Mouse (Mus musculus): ENCODE results near the gene Upf1. TPM values are rescaled to one million over a fixed set of nuclear protein-coding genes. Genes with fewer than 3 reads are reported as not detected.

The Upf1 gene
- total RNA-seq (2021) = 10 to 100 TPM; 52.5 to 56.1 TPM
- long read RNA-seq, experiment 1, full-length matches to known transcripts = 25 of 37 reads
- long read RNA-seq, experiment 1, partial matches to known transcripts = 9 of 37 reads
- long read RNA-seq, experiment 1, other reads (novel, unspliced or antisense) = 3 of 37 reads
- long read RNA-seq, experiment 2, full-length matches to known transcripts = 34 of 70 reads
- long read RNA-seq, experiment 2, partial matches to known transcripts = 24 of 70 reads
- long read RNA-seq, experiment 2, other reads (novel, unspliced or antisense) = 12 of 70 reads

DNA sequence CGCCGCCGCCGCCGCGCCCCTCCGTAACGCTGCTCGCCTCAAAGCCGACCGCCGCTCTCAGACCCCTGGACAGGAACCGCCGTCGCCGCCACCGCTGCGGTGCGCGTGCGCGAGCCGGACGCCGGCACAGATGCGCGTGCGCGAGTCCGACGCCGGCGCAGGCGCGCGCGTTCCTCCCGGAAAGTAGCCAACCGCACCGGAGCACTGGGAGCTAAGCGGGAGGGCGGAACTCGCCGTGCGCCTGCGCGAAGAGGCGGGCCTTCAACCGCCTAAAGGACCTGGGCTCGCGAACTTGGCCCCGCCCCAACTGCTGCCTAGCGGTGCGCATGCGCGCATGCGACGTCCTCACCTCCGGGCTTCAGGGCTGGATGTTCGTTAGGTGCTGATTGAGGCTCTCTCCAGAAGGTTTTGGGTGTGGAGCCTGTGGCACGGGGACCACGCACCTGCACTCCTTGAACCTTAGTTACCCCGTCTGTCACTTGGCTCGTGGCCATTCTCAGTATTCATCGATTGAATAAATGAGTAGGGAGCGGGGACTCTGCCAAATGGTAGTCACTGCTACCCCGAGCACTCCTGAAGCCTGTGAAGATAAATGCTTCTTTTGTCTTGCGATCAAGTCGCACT is at the start of gene Upf1:
Upf1 (minus strand) TSS at position 85 of the 624 bp plus-strand sequence.
- DNase-seq (ENCODE audit: low spot score in 2 of 2) = peak; percentile 99 to 100

DNA sequence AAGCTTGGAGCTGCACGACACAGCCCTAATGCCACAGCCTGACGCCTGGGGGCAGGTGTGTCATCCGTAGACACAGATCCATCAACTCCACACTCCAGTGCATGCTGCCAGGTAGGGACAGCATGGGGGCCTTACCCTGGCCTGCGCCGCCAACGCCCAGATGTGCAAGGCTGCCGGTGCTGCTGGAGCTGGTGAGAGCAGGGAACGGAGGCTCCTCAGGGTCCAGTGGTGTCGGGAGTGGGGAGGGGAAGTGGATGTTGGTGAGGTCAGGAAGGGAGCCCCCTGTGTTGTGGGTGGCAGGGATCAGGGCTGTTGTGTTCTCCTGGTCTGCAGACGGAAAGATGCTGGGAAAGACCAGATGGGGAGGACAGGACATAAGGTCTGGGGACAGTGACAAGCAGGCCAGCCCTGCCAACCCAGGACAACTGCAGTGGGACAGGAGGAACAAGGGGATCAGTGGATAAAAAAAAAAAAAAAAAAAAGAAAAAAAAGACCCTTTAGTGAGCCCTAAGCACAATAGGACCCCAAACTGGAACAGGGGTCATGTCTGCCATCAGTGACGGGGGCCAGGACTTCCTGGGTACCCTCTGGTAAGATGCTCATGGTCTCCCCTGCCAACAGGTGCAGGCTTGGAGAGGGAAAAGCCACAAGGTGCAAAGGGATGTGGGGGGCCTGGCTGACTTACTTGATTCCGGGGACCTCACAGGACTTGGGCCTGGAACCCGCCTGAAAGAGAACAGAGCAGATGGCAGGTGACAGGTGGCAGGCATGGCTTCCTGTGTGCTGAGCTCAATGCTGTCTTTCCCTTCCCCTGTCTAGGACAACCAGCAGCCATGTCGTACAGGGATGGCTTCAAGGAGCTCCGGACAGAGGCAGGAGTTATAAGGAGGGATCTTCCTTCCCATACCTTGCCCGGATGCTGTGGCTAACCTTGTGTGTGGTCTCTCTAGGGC is 44.8 kb upstream of the Upf1 start:
- no peak for DNase-seq (ENCODE audit: low spot score in 2 of 2)

GRCm38 (mm10) chr8:70396184-70396583 is 43.1 kb upstream of the Upf1 start:
- DNase-seq (ENCODE audit: low spot score in 2 of 2) = no peak

GRCm38 (mm10) chr8:70395649-70396048 is 42.6 kb upstream of the Upf1 start:
- DNase-seq (ENCODE audit: low spot score in 2 of 2) = no peak

GRCm38 (mm10) chr8:70394269-70394998 is 41.4 kb upstream of the Upf1 start:
- no peak for DNase-seq (ENCODE audit: low spot score in 2 of 2)

- DNase-seq (ENCODE audit: low spot score in 2 of 2) = no peak
Measured at GRCm38 (mm10) chr8:70393087-70393486, 40.0 kb upstream of the Upf1 start.

GRCm38 (mm10) chr8:70389678-70390077 is 36.6 kb upstream of the Upf1 start:
- no peak for DNase-seq (ENCODE audit: low spot score in 2 of 2)

- peak in 1 of 2 experiments; percentile 52 for DNase-seq (ENCODE audit: low spot score in 2 of 2)
Measured at GRCm38 (mm10) chr8:70383287-70383686, 30.2 kb upstream of the Upf1 start.

GRCm38 (mm10) chr8:70380069-70380468 is 27.0 kb upstream of the Upf1 start:
- DNase-seq (ENCODE audit: low spot score in 2 of 2) = no peak

- DNase-seq (ENCODE audit: low spot score in 2 of 2) = no peak
Measured at GRCm38 (mm10) chr8:70377049-70377448, 24.0 kb upstream of the Upf1 start.

DNA sequence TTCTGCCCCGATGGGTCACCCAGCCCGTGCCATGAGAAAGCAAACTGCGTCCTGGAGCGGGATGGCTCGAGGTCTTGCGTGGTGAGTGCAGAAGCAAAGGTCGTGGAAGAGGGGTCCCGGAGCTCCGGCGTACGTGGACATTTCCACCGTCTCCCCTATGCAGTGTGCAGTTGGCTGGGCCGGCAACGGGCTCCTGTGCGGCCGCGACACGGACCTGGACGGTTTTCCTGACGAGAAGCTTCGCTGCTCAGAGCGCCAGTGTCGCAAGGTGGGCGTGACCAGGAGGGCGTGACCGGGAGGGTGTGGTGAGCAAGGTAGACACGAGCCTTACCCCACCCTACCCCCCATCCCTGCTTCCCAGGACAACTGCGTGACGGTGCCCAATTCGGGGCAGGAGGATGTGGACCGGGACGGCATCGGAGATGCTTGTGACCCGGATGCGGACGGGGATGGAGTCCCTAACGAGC is 23.2 kb upstream of the Upf1 start:
- DNase-seq (ENCODE audit: low spot score in 2 of 2) = no peak

- DNase-seq (ENCODE audit: low spot score in 2 of 2) = no peak
Measured at GRCm38 (mm10) chr8:70375212-70375859, 22.3 kb upstream of the Upf1 start.

DNA sequence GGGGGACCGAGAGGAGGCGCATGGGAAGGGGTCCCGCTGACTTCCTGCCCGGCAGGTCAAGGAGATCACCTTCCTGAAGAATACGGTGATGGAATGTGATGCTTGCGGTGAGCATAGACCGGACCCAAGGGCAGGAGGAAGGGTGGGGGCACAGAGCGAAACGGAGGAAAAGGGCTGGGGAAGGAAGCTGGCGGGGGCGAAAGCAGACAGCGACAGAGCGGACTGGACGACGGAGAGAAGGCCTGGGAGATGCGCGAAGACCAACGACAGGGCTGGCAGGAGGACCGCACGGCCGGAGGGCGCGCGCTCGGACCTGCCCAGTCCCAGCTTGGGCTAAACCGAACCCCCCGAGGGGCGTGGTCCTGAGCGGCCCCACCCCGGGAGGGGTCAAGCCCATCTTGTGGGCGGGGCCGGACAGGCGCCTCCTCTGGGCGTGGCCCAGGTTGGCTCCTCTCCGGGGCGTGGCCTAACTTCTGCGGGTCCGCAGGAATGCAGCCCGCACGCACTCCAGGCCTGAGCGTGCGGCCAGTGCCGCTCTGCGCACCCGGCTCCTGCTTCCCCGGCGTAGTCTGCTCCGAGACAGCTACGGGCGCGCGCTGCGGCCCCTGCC is 21.3 kb upstream of the Upf1 start:
- peak; percentile 54 to 61 for DNase-seq (ENCODE audit: low spot score in 2 of 2)

GRCm38 (mm10) chr8:70373397-70374317 is 20.6 kb upstream of the Upf1 start, which contains the start of gene Comp:
Gene Comp, plus strand, starts transcription at chr8:70373558.
- no peak for DNase-seq (ENCODE audit: low spot score in 2 of 2)

GRCm38 (mm10) chr8:70371951-70372350 is 18.9 kb upstream of the Upf1 start:
- DNase-seq (ENCODE audit: low spot score in 2 of 2) = no peak

GRCm38 (mm10) chr8:70370476-70370875 is 17.4 kb upstream of the Upf1 start:
- DNase-seq (ENCODE audit: low spot score in 2 of 2) = no peak

DNA sequence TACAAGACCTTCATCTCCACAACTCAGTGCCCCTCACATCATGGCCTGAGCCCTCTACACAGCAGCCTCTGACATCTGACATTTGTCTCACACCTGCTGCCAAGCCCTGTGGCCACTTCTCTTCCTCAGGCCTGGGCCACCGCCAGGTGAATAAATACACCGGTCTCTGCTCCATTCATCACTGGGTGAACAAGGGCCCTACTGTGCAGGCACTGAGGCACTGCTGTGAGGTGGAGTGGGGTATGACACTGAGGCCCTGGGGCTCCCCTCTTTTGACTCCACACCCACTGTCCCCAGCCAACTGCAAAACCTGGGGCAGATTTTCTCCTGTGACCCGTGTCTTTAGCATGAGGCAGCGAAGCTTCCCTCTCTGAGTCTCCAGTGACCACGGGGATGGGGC is 13.5 kb upstream of the Upf1 start:
- no peak for DNase-seq (ENCODE audit: low spot score in 2 of 2)

GRCm38 (mm10) chr8:70364066-70364465 is 11.0 kb upstream of the Upf1 start:
- no peak for DNase-seq (ENCODE audit: low spot score in 2 of 2)

DNA sequence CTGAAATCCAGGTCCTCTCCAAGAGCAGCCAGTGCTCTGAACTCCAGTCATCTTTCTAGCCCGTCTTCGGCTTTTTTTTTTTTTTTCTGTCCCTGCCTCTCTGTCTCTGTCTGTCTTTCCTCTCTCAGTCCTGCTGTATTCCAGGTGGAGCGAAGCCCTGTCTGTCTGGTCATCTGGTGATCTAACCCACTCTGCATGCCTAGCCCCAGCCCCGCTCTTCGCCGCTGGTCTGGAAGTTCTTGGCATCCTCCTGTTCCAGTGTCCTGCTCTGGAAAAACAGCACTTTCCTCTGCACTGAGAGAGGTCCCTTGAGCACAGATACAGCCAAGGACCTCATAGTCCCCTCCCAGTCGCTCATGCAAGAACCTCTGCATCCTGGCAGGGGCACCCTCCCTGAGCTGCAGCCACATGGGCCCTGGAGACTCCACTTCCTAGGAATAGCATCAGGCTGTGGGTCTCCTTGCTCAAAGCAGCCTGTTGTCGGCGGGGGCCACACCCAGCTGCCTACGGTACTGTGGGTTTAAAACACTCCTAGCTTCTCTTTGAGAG is 8.5 kb upstream of the Upf1 start:
- no peak for DNase-seq (ENCODE audit: low spot score in 2 of 2)
